Mouse (Mus musculus): Measurements from ENCODE around the gene Vmn1r43. TPM values are rescaled to one million over a fixed set of nuclear protein-coding genes. Genes with fewer than 3 reads are reported as not detected.

Gene Vmn1r43
- polyA plus RNA-seq, 1 experiment from 2014 or later = not detected

GRCm38 (mm10) chr6:89857552-89857951, 18.7 kb downstream of the Vmn1r43 start:
- H3K36me3 ChIP-seq (ENCODE audit: control insufficient read depth, insufficient read depth, low read length) = no peaks in the 10 kb centered on the region
- 78% methylated on average over 3 of the region's 3 CpGs for WGBS
- H3K4me2 ChIP-seq (ENCODE audit: low read length) = no peak overlapping the region

More at GRCm38 (mm10) chr6:89857552-89857951, 18.7 kb downstream of the Vmn1r43 start:
- no peak for ATAC-seq (ENCODE audit: low FRiP score, low TSS enrichment)
- Histone ChIP-seq H3K4me3 (replicated peaks; ENCODE audit: low read depth, low read length) (no peak overlapping the region), H3K4me1 (ENCODE audit: control insufficient read depth, insufficient read depth, low read length) (no peaks in the 10 kb centered on the region), H3K27me3 (ENCODE audit: control insufficient read depth, insufficient read depth, low read length) (no peaks in the 10 kb centered on the region), H3K9me3 (ENCODE audit: control insufficient read depth, low read length) (peaks cover 19% of the 10 kb centered on the region; the same call in 1 of the 2 replicates), H3K9ac (replicated peaks; ENCODE audit: low read length) (no peak overlapping the region), H3K27ac (replicated peaks; ENCODE audit: low read depth, low read length) (no peak overlapping the region)
- no peak for DNase-seq

Other genes with a start within 250 kb of the Vmn1r43 start
- gene Txnrd3, start 232.4 kb downstream of the Vmn1r43 start, polyA plus RNA-seq (2014; fragmentation: Nextera tagmentation; extraction: Ambion mirVana) = 16.3 and 17.6 TPM in 2 replicates
- not detected in 2 replicates for gene Vmn1r40, start 168.9 kb downstream of the Vmn1r43 start, polyA plus RNA-seq (2014; fragmentation: Nextera tagmentation; extraction: Ambion mirVana)
- gene Vmn1r41, start 135.6 kb downstream of the Vmn1r43 start, polyA plus RNA-seq (2014; fragmentation: Nextera tagmentation; extraction: Ambion mirVana) = not detected in 2 replicates
- gene Vmn1r42, start within 50 bp of the Vmn1r43 start, polyA plus RNA-seq (2014; fragmentation: Nextera tagmentation; extraction: Ambion mirVana) = not detected in 2 replicates
- not detected in 2 replicates for gene Vmn1r44, start 7.2 kb upstream of the Vmn1r43 start, polyA plus RNA-seq (2014; fragmentation: Nextera tagmentation; extraction: Ambion mirVana)
- not detected in 2 replicates for gene Vmn1r45, start 64.2 kb upstream of the Vmn1r43 start, polyA plus RNA-seq (2014; fragmentation: Nextera tagmentation; extraction: Ambion mirVana)
- not detected in 2 replicates for gene Vmn1r46, start 92.9 kb upstream of the Vmn1r43 start, polyA plus RNA-seq (2014; fragmentation: Nextera tagmentation; extraction: Ambion mirVana)
- gene Vmn1r47, start 139.7 kb upstream of the Vmn1r43 start, polyA plus RNA-seq (2014; fragmentation: Nextera tagmentation; extraction: Ambion mirVana) = not detected in 2 replicates
- gene Vmn1r48, start 160.4 kb upstream of the Vmn1r43 start, polyA plus RNA-seq (2014; fragmentation: Nextera tagmentation; extraction: Ambion mirVana) = not detected in 2 replicates
- gene Vmn1r49, start 202.1 kb upstream of the Vmn1r43 start, polyA plus RNA-seq (2014; fragmentation: Nextera tagmentation; extraction: Ambion mirVana) = not detected in 2 replicates
- not detected in 2 replicates for gene Vmn1r50, start 225.0 kb upstream of the Vmn1r43 start, polyA plus RNA-seq (2014; fragmentation: Nextera tagmentation; extraction: Ambion mirVana)
- 0.07 TPM in 1 of 2 replicates, not detected in the other for gene Vmn1r51, start 246.2 kb upstream of the Vmn1r43 start, polyA plus RNA-seq (2014; fragmentation: Nextera tagmentation; extraction: Ambion mirVana)